Mouse (Mus musculus): Measurements from ENCODE around the gene Olfr509.
"Not testable (repeated sequence)": the region's sequence is repeated elsewhere in the genome, so short reads cannot be mapped to it uniquely, and the experiment has no call there.

The Olfr509 gene

DNA sequence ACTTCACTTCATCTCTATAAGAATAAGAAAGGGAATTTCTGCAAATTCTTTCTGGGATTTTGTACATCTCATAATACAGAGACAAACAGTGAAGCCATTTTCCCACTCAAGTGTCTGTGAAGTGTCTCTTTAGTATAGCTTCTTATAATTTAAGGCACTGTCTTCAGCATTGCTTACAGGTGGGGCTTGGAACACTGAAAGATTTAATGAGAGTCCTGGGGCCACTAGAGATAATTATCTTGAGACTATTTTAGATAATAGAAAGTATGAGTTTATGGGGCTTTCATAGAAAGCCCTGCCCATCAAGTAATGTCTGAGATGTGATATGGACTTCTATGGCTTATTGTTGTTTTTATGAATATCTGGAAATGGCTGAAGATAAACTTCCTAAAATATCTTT, at the start of gene Olfr509:
Olfr509 (minus strand) TSS at position 101 of the 400 bp plus-strand sequence.
- no peak for DNase-seq (ENCODE audit: low spot score in 2 of 2)

DNA sequence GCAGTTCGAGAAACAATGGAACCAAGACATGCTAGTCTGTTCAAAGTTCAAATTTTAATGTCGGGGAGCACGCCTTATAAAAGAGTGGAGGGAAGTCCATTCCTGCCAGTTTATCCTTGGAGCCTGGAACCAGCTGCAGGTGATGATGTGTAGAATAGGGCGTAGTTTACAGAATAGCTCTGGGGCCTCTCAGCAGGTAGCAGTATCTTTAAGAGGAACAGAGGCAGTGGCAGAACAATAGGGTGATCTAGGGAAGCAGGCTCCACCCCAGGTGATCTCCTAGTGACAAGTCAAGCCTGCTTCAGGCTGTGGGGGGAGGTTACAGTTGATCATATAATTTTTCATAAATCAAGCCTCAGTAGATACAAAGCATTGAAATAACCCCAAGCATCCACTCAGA, 27.2 kb upstream of the Olfr509 start:
- DNase-seq (ENCODE audit: low spot score in 2 of 2) = no peak

DNA sequence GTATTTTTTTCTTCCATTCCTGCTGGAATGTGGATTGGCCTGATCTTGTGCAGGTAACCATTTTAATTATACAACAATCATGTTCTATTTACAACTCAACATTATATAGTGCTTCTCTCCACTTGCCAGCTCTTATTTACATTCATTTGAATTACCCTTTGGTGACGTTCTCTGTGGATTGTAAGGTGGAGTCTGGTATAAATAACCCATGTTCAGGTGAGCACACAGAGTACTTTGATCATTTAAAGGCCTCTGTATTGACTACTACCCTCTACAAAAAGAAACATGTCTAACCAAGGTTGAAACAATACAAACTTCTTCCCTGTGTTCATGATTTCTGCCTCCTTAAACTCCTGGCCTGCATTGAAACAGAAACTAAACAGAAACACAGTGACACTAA, 19.4 kb upstream of the Olfr509 start:
- no peak for DNase-seq (ENCODE audit: low spot score in 2 of 2)

DNA sequence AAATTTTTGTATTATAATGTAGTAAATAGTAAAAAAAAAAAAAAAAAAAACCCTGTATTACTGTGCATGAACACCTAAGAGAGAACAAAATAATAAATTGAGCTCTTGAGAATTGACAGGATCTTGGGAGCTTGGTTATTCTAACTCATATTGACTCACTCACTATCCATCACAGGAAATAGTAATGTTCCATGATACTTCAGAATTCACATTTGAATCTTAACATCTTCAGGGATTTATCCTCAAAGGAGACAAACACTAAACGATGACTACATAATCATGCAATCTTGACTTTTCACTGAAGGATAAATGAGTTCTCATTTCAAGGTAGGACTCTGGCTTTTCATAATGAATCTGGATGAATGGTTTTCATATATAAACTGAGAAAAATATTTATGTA, 14.4 kb upstream of the Olfr509 start, which contains the start of gene Olfr510:
Olfr510 (plus strand) TSS at position 301 of the 400 bp plus-strand sequence.
- DNase-seq (ENCODE audit: low spot score in 2 of 2) = no peak

DNA sequence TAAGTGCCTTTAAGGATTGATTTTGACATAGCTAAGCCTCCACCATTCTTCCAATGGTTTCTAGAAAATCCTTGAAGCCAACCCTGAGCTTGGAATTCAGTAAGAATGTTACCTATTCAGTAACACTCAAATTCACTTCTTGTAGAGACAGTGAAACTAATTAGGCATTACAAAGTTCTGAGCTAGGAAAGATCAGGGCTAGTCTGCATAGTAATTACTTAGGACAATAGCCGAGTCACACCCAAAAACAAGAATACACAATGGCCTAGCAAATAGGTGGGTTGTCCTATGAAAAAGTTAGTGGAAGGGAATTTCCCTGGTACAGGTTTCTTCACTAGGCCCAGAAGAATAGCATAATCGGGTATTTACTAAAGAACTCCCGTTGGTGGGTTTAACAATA, 10.7 kb upstream of the Olfr509 start:
- no peak for DNase-seq (ENCODE audit: low spot score in 2 of 2)

DNA sequence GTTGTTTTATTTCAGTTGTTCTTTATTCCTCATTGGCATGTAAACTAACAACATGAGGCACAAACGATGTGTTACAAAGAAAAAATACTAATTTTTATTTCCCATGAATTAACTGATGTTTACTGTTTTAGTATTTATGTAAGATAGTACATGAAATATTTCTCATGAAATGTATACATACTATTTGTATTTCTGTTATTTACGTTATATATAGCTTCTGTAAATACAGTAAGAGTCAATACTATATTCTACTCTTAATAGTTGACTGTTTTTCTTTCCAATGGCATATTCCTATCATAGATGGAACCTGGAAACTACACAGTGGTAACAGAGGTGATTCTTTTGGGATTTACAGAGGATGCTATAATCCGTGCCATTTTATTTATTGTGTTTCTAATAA, 22.0 kb downstream of the Olfr509 start, which contains the start of gene Olfr508:
Olfr508 (plus strand) TSS at position 301 of the 400 bp plus-strand sequence.
- DNase-seq (ENCODE audit: low spot score in 2 of 2) = no peak

DNA sequence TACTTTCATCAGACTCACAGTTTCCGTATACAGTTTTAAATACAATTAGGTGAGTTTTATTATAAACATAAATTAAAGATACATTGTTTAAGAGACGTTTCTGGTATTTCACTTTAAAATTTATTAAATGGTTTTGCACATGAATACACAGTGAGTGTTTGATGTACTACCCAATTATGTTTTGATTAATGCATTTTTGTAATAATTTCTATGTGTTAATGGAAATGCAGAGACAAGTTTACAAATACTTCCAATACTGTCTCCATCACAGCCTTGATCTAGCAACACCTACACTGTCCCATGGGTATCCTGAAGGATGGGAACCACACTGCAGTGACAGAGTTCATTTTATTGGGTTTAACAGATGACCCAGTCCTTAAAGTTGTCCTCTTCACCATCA, 30.2 kb downstream of the Olfr509 start, which contains the start of gene Olfr507:
Olfr507 (plus strand) TSS at position 301 of the 400 bp plus-strand sequence.
- DNase-seq (ENCODE audit: low spot score in 2 of 2) = no peak

DNA sequence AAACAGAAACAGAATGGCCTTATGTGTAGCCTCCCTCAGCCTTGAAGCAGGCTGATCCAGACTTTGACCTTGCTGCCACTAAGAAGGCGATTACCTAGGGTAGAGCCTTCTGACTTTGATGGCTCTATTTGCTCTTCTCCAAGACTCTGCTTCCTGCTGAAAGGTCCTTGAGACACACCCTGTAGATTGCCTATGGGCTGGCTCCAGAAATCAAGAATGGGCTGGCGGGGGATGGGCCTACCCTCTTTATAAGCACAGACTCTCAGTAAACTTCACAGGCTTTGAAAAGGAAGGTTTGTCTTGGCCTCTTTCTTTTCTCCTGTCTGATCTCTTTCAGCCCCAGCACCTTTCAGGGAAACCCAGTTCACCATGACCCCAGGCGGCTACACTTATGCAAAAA, 34.9 kb downstream of the Olfr509 start:
- DNase-seq (ENCODE audit: low spot score in 2 of 2) = not testable (repeated sequence)

DNA sequence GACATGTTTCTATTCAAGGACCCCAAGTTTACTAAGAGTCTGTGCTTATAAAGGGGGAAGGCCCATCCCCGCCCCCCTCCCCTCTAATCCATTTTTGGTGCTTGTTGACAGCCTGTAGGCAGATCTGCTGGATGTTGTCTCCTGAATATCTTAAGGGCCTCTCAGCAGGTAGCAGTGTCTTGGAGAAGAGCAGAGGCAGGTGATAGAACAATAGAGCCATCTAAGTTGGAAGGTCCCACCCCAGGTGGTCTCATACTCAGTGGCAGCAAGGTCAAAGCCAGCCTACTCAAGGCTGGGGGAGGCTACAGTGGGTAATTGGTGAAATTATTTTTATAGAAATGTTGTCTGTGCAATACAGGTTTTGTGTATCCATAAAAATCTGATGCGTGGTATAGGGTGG, 37.6 kb downstream of the Olfr509 start:
- no peak for DNase-seq (ENCODE audit: low spot score in 2 of 2)

DNA sequence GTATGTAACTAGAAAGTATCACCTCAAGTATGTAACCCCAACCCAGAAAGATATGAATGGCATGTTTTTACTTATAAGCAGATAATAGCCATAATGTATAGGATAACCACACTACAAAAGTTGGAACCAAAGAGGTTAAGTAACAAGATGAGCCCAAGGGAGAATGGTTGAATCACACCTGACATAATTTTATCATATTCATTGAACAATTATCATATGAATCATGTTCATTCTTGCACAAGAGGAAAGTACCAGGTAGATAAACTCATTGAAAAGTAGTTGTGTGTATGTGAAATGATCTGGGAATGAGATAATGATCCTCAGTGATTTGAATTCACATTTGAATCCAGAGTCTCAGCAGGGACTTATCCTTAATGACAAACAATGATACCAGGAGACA, 41.2 kb downstream of the Olfr509 start, which contains the start of gene Olfr506:
Olfr506 (plus strand) TSS at position 301 of the 400 bp plus-strand sequence.
- no peak for DNase-seq (ENCODE audit: low spot score in 2 of 2)

DNA sequence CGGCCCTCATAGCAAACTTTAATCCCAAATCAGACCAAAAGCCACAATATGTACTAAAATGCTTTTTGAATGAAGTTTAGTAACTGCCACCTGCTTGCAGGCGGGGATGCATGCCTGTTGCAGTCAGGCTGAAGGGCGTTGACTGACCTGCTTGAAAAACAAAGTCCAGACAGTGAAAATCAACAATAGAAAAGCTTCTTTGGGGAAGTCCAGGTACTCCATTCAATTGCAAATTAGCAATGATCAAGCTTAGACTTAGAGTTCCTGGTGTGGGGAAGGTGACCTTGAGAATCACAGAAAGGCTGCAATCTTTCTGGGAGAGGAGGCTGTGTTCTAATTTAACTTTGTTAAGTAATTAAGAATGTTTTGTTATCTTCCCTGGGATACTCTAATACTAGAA, 49.8 kb downstream of the Olfr509 start:
- DNase-seq (ENCODE audit: low spot score in 2 of 2) = not testable (repeated sequence)

Data from right cerebral cortex, postnatal 10 days (tissue).